Mouse (Mus musculus) lung, postnatal 0 days (tissue): Measurements from ENCODE around the gene Cd70.

ENCODE experiments used
- CTCF ChIP-seq: IDR thresholded peaks from 2 replicates; pipeline ENCODE4 v1.5.1; 2016; ENCODE audit warnings: antibody characterized with exemption, mild to moderate bottlenecking
- EP300 ChIP-seq: IDR thresholded peaks from 2 replicates; pipeline ENCODE4 v1.6.1; 2016; ENCODE audit warnings: antibody characterized with exemption, mild to moderate bottlenecking, control low read depth

DNA sequence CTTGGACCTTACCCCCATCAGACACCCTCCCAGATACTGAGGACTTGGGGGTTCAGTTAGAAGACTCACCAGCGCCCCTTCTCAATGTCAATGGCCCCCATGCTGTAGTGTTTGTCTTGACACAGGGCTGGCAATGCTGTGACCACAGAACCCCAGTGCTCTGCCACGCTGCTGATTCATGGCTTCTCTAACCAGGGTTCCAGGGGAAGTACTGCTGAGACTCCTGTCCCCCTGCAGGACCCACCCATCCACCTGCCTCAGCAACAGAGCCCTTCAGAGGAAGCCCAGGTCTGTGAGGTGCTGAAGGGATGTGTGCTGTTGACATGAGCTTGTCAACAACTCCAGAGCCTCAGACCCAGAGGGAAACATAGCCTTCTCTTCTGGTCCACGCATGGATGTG lies 45.2 kb upstream of the Cd70 start:
- TF ChIP-seq CTCF (no peak), EP300 (no peak)
